8 mouse cellular contexts compared by ENCODE assay signal in genomic region chr17:78197111-78197510, GRCm38 (mm10). TPM values are rescaled to one million over a fixed set of nuclear protein-coding genes. Genes with fewer than 3 reads are reported as not detected.
DNase-seq lines count a peak whose midpoint lies in the region; ATAC-seq and TF ChIP-seq lines count a peak whose summit lies in the region.

No protein-coding gene starts in this region.

- peak; percentile 78 for DNase-seq in kidney, adult 18-20 months
- peak; percentile 30 for DNase-seq in CD4-positive helper T cell, adult 2 months (ENCODE audit: low read depth, low spot score)
- DNase-seq in adrenal gland, postnatal 25 days = peak; percentile 62
- DNase-seq in embryonic facial prominence, embryonic 14.5 days (ENCODE audit: low spot score) = peak; percentile 62
- peak; percentile 71 to 83 for DNase-seq in kidney, postnatal 36 days

- H3K27ac ChIP-seq in kidney, embryonic 14.5 days (ENCODE audit: low read depth, low read length) = no peak overlapping the region
- H3K27ac ChIP-seq in embryonic facial prominence, embryonic 14.5 days (replicated peaks; ENCODE audit: low read depth, low read length) = no peak overlapping the region
- H3K27ac ChIP-seq in olfactory bulb, adult 2 months (ENCODE audit: insufficient read depth, low read depth, low read length) = no peak overlapping the region
- no peak overlapping the region for H3K27ac ChIP-seq in hindbrain, embryonic 13.5 days

- ATAC-seq in kidney, embryonic 14.5 days (ENCODE audit: low FRiP score, low TSS enrichment) = no peak
- ATAC-seq in embryonic facial prominence, embryonic 14.5 days (ENCODE audit: low read depth) = no peak
- ATAC-seq in hindbrain, embryonic 13.5 days (ENCODE audit: low FRiP score) = no peak

- TF ChIP-seq CTCF in olfactory bulb, adult 2 months (IDR thresholded peaks at IDR 0.05; ENCODE audit: insufficient read depth, low read depth, low read length) = peak; percentile 56; the same call in 1 of the 2 replicates

- H3K4me1 ChIP-seq in kidney, embryonic 14.5 days (ENCODE audit: control insufficient read depth, insufficient read depth, low read length) = no peaks in the 10 kb centered on the region; the same call in 1 of the 2 replicates
- H3K4me1 ChIP-seq in embryonic facial prominence, embryonic 14.5 days (ENCODE audit: control insufficient read depth, insufficient read depth, low read length) = peaks cover 7% of the 10 kb centered on the region; the same call in 1 of the 2 replicates
- H3K4me1 ChIP-seq in olfactory bulb, adult 2 months (ENCODE audit: control insufficient read depth, insufficient read depth, low read length) = peaks cover 9% of the 10 kb centered on the region
- H3K4me1 ChIP-seq in hindbrain, embryonic 13.5 days (replicated peaks) = peaks cover 20% of the 10 kb centered on the region

- no peaks in the 10 kb centered on the region for H3K27me3 ChIP-seq in kidney, embryonic 14.5 days (ENCODE audit: control insufficient read depth, insufficient read depth, low read length)
- no peaks in the 10 kb centered on the region for H3K27me3 ChIP-seq in embryonic facial prominence, embryonic 14.5 days (replicated peaks; ENCODE audit: control insufficient read depth, insufficient read depth, low read length)
- no peaks in the 10 kb centered on the region for H3K27me3 ChIP-seq in hindbrain, embryonic 13.5 days

- no peak overlapping the region for H3K4me3 ChIP-seq in kidney, embryonic 14.5 days (ENCODE audit: low read length)
- H3K4me3 ChIP-seq in embryonic facial prominence, embryonic 14.5 days (ENCODE audit: low read depth, low read length) = no peak overlapping the region
- no peak overlapping the region for H3K4me3 ChIP-seq in olfactory bulb, adult 2 months (ENCODE audit: insufficient read depth, low read depth, low read length)
- H3K4me3 ChIP-seq in hindbrain, embryonic 13.5 days = no peak overlapping the region

- H3K9ac ChIP-seq in kidney, embryonic 14.5 days (ENCODE audit: low read depth, low read length) = no peak overlapping the region
- H3K9ac ChIP-seq in embryonic facial prominence, embryonic 14.5 days (ENCODE audit: low read depth, low read length) = no peak overlapping the region
- no peak overlapping the region for H3K9ac ChIP-seq in hindbrain, embryonic 13.5 days

- 23% methylated on average over 7 of the region's 7 CpGs for WGBS in kidney, embryonic 14.5 days
- WGBS in embryonic facial prominence, embryonic 14.5 days = 17% methylated on average over 7 of the region's 7 CpGs
- WGBS in olfactory bulb, adult 2 months = 61% methylated on average over 7 of the region's 7 CpGs
- 21% methylated on average over 7 of the region's 7 CpGs for WGBS in hindbrain, embryonic 13.5 days

- H3K9me3 ChIP-seq in kidney, embryonic 14.5 days (ENCODE audit: control insufficient read depth, low read length) = no peaks in the 10 kb centered on the region
- no peaks in the 10 kb centered on the region for H3K9me3 ChIP-seq in embryonic facial prominence, embryonic 14.5 days (ENCODE audit: control insufficient read depth, low read length)
- no peaks in the 10 kb centered on the region for H3K9me3 ChIP-seq in hindbrain, embryonic 13.5 days

- H3K4me2 ChIP-seq in kidney, embryonic 14.5 days (replicated peaks; ENCODE audit: low read depth, low read length) = no peak overlapping the region
- no peak overlapping the region for H3K4me2 ChIP-seq in embryonic facial prominence, embryonic 14.5 days (ENCODE audit: low read depth, low read length)
- H3K4me2 ChIP-seq in hindbrain, embryonic 13.5 days = no peak overlapping the region

- no peak for TF ChIP-seq POLR2A in olfactory bulb, adult 2 months (IDR thresholded peaks at IDR 0.05; ENCODE audit: insufficient read depth, low read depth, low read length)

- H3K36me3 ChIP-seq in kidney, embryonic 14.5 days (ENCODE audit: control insufficient read depth, insufficient read depth, low read length) = no peaks in the 10 kb centered on the region
- no peaks in the 10 kb centered on the region for H3K36me3 ChIP-seq in embryonic facial prominence, embryonic 14.5 days (ENCODE audit: control insufficient read depth, insufficient read depth, low read length)
- H3K36me3 ChIP-seq in hindbrain, embryonic 13.5 days = no peaks in the 10 kb centered on the region

RNA-seq across cellular contexts. Expression of gene Crim1, which starts 2.9 kb away (rescaled TPM):
- polyA plus RNA-seq in kidney, embryonic 14.5 days (2014; fragmentation: Nextera tagmentation; extraction: Ambion mirVana) = 6.1 and 9.4 TPM in 2 replicates
- 38.5 and 45.9 TPM in 2 replicates for total RNA-seq in adrenal gland, postnatal 25 days (2021)
- polyA plus RNA-seq in embryonic facial prominence, embryonic 14.5 days (2014; fragmentation: Nextera tagmentation; extraction: Ambion mirVana) = 6.3 and 7.2 TPM in 2 replicates
- not detected in 2 replicates for polyA plus RNA-seq in olfactory bulb, adult 2 months (2012; ENCODE audit: insufficient read depth, insufficient read length, low replicate concordance, missing spikeins)
- 9.8 and 10.4 TPM in 2 replicates for polyA plus RNA-seq in hindbrain, embryonic 13.5 days (2015; fragmentation: Nextera tagmentation; extraction: Ambion mirVana)
